Mouse (Mus musculus) left cerebral cortex, adult 18-20 months (tissue): ENCODE data around the gene Adi1. TPM values are rescaled to one million over a fixed set of nuclear protein-coding genes. Genes with fewer than 3 reads are reported as not detected.

Source experiments
- microRNA-seq, 2 experiments: library from miRNA; unstranded; fragments of <30 nt; microRNA quantifications; one replicate each; pipeline ENCODE4 v1.2.0; 2021
- total RNA-seq, 2 experiments: library from RNA; stranded (reverse); gene quantifications; 2 replicates each; pipeline ENCODE4 v1.2.3; 2021

Gene Adi1
- total RNA-seq, 2 experiments from 2014 or later = 36.5 to 37.2 TPM

Small RNAs within 50 kb of the gene (microRNA-seq; reads per million reads assigned to microRNA genes)
- gene Mir6937 = 0.63 to 1.5 reads per million in 2 experiments

Other genes starting within 250 kb of the Adi1 start
- 1 to 10 TPM in 1 of 2 experiments, under 1 TPM in 1; 0.82 to 1.0 TPM for gene Dcdc2c, start 122.8 kb upstream of the Adi1 start, total RNA-seq
- gene Allc, start 92.7 kb upstream of the Adi1 start, total RNA-seq = under 1 TPM; 0.72 to 0.82 TPM
- under 1 TPM; 0.30 to 0.58 TPM for gene Colec11, start 51.9 kb upstream of the Adi1 start, total RNA-seq
- 100 to 1,000 TPM; 302 to 311 TPM for gene Rps7, start 39.3 kb upstream of the Adi1 start, total RNA-seq
- gene Rnaseh1, start 25.6 kb upstream of the Adi1 start, total RNA-seq = 10 to 100 TPM; 13.1 to 16.2 TPM
- 10 to 100 TPM; 63.4 to 64.4 TPM for gene Trappc12, start 75.2 kb downstream of the Adi1 start, total RNA-seq
- gene Eipr1, start 76.6 kb downstream of the Adi1 start, total RNA-seq = 10 to 100 TPM; 60.2 to 66.6 TPM